Mouse (Mus musculus) 416B (cell line): ENCODE measurements at regions not wholly inside any gene's neighbourhood (a gene's known extent, or its start where the extent isn't known, plus 50 kb on each side); places are given as distances from the start of the nearest gene placed in this dataset.
A peak's percentile ranks its signal among the peaks of the same experiment; 100 is the strongest.

Experiments
- DNase-seq: peaks from one replicate; pipeline ENCODE4 v3.0.0; 2011; ENCODE audit warnings: low read depth

DNA sequence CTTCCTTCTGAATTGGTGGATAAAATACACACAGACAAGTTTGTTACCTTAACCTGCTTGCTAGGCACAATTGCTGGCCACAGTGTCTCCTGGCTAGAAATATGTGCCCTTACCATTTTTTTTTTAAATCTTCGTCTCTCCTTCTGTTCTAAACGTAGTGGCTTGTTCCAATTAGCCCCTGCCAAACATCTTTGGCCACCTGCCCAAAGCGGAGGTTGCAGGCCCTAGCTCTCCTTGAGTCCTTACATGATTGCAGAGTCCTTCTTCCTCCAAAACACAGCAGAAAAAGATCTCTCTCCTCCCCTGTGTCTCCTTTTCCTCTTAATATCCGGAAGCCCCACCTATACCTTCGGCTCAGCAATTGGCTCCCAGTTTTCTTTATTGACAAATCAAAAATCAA lies 986.8 kb downstream of the Robo2 start:
- DNase-seq, result no peak

DNA sequence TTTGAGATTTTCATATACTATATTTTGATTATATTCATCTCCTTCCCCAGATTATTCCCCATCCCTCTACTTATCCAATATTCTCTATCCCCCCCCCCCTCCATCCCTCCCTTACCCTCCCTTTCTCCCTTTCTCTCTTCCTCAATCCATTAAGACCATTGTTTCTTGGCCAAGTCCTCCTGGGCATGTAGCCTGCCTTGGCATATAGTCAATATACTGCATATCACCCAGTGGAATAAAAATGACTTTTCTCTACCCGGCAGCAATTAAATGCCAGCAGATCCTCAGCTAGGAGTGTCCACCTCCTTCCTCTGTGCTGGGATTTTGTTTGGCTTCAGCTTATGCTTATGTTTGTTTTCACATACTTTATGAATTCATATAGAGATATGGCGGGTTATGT lies 987.3 kb downstream of the Robo2 start:
- no peak for DNase-seq

DNA sequence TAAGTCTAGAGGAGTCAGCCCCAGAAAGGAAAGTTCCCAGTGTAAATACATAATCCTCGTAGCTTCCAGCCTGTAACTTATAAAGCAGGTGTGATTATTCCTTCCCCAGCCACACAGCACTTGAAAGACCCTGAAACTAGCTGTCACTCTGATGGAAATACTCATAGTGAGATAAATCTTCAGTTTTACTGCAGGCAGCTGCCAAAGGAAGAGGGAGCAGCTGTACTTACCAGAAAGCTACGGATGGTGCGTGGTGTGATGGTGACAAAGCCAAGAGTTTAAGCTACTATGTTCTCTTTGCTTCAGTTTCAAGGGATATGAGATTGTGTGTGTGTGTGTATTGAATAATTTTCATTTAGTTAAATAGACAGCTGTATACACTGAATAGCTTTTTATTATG lies 1007.1 kb downstream of the Robo2 start:
- no peak for DNase-seq

DNA sequence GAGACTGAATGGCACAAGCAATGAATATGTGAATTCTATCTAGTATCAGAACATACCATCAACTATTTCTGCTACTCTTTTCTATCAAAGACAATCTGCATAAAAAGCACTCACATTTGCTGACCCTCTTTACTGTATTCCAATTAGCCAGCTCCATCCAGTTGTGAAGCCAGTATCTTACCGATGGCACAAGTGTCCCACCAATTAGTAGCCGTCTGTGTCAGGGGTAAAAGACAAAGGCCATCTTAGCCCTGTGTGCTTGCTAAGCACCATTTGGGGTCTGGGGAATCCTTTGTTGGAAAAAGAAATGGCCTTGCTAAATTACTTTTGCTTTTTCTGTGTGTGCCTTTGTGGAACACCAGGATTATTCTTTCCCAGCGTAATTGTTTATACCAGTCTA lies 1007.5 kb downstream of the Robo2 start:
- DNase-seq, result no peak

DNA sequence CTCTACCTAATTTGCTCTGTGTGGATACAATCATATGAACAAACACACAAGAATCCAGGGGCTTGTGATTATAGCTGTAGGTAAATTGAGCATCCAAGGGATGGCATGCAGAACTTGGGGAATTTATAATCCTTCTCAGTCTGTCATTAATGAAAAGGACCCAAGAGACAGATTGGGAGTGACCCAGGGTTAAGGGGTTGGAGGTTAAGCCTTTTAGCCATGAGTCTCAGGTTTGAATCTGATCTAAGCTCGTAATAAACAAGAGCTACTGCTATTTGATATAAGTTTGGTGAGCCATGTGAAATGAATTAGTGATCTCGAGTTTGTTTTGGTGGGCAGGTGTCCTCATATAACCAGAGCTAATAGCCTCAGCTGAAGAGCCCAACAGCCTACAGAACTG lies 1032.6 kb downstream of the Robo2 start:
- DNase-seq, result no peak

DNA sequence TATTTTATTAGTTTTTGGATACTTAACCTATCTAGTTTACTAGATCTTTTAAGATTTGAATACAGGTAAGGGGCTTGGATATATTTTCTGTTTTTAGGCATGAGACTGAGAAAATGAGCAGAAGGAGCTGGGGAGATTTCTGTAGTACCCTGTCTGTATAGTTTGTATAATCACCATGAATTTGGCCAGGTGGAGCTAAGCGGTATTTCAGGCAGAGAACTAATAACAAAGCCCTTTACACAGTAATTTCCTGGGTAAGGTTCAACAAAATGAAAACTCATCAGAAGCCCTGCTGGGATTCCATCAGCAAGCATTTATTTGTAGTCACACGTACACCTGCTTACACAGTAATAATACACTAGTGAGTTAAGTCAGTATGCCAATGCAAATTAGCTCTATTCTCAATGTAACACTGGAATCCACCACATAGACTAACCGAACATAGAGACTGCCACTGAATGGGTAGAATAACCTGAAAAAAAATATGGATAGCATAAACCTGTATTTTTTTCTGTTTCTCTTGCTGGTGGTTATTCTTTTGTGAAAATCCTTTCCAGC lies 1036.9 kb downstream of the Robo2 start:
- DNase-seq, result no peak

DNA sequence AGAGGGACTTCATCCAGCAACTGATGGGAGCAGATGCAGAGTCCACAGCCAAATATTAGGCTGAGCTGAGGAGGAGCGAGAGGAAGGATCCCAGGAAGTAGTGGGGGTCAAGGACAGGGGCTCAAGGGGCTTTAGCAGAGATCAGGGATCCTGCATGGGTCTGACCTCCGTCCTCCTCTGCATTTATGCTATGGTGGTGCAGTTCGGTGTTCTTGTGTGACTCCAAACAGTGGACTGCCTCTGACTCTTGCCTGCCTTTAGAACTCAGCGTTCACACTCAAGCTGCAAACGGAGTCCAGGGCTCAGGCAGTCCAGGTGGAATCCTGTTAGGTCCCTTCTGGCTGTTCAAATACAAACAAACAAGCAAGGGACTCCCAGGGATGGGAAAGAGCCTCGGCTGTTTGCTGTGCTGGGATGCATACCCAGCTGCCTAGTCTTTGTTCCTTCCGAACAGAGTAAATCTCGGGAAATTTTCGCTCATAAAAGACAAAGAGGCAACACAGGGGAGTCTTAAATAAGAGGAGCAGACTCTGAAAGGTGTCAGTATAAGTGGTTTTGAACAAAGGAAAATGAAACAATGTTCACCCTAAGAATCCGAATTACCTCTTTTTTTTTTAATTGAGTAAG lies 1042.9 kb downstream of the Robo2 start:
- DNase-seq, result no peak

DNA sequence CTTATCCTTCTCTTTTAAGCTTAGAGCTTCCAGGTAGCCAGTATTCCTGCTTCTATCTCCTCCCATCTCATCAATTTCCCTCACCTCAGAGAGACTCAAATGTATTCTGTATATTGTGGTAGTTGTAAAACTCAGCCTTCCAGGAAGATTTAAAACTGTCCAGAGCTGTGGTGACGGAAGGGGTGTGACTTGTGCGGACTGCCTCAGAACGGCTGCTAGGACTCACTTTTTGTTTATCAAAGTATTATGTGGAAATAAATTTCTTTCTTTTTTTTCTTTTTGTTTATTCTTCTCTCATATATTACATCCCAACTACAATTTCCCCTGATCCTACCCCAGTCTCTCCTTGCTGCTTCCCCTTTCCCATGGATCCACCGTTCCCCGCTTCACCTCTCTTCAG lies 1043.7 kb downstream of the Robo2 start:
- DNase-seq, result no peak

DNA sequence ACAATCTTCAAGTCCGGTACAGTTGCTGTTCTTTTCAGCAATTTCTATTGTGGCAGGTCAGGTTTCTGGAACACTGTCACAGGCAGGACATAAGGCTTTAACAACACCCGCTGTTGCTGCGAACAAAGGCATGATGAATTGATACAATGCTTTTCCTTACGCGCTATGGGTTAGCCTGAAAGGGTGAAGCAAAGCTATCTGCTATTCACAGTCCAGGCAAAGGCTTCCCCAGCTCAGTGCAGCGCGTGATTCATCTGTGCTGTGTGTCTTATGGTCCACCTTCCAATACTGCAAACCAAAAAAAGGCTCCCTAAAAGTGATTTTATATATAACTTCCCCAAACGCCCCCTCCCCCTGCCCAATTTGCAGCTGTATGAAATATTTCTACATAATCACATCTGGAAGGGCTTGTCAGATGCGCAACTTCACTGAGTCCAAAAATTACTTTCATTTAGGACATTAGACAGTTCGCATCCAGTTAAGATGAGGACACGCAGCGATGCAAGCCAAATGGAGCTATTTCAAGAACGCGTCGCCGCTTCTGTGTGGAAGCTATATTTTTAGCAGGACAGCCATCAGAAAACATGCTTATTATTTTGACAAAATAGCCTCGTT lies 1044.3 kb downstream of the Robo2 start:
- no peak for DNase-seq

DNA sequence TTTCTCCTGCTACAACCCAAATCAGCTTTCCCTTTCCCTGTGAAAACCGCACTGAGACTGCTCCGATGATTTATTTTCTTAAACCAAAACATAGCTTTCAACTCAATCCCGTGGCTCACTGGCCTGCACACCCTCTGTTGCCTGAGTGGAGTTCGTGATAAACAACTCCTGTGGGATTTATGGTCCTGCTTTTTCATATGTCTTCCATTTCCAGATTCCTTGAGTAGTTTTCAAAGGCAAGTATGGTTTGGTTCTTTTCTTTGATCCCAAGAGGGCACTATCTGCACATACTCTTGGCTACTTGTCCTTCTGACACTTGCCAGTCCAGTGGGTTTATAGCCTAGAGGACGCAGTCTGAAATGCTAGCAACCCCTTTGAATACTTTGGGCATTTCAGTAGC lies 1042.6 kb downstream of the Robo1 start:
- DNase-seq, result peak; percentile 47

DNA sequence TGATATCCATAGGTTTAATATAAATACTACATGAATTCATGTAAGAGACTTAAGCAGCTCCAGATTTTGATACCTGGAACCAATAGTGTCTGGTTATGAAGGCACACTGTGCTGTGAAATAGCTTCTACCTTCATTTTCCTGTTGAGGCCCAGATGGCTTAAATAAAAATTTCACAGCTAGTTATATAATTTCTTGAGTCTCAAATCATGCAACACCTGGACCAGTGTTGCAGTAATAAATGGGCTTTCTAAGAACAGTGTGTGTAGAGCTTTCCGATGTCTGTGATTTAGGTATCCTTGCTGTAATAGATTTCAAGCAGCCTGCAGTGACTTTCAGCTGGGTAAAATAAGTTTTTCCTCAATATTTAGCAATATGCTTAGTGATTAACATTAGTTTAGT lies 1035.8 kb downstream of the Robo1 start:
- DNase-seq, result no peak

DNA sequence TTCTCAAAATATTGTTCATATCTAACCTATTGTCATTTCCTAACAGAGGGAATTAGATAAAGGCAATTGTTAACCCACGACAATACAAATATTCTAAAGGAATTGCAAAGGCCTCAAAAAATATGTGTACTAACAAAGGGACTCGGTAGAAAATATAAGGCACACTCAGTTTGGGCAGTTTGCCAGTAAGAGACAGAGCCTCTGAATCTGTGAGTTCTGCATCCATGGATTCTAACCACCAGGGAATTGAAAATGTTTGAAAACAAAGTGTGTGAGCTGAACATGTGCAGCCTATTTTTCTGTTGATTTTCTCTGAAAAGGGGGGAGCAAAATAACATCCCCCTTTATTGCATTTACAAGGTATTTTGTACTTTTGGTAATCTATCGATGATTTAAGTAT lies 1035.4 kb downstream of the Robo1 start:
- DNase-seq, result no peak

DNA sequence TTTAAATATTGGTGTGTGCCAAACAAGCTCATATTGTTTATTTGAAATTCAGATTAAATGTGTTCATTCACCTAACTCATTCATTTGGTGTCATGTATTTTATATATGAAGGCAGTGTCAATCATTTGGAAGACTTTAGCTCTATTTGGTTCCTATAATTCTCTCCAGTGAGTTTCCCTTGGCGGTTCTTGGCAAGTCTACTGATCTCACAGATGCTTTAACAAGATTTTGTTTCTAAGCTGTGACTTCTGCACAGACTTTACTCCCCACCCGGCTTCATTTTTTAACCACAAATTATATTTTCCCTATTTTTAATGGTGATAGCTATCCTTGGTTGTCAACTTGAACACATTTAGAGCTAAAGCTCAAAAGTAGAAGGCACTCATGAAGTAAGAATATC lies 1009.5 kb downstream of the Robo1 start:
- no peak for DNase-seq

DNA sequence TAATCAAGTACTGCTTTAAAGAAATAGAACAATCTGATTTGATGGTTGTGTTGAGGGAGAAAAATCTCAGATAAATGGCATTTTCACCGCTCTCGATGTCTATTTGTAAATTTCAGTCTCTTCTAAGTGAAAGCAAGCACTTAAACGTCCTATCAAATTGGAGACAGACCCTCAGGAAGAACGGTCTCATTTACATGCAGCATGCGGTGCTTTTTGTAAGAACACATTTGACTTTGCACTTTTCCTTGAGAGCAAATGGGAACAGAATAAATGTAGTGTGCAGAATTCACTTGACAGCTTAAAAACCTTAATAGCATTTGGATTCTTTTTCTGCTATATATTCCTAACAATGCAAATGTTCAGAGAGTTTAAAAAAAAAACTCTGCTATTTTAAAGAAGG lies 1002.0 kb downstream of the Robo1 start:
- no peak for DNase-seq

DNA sequence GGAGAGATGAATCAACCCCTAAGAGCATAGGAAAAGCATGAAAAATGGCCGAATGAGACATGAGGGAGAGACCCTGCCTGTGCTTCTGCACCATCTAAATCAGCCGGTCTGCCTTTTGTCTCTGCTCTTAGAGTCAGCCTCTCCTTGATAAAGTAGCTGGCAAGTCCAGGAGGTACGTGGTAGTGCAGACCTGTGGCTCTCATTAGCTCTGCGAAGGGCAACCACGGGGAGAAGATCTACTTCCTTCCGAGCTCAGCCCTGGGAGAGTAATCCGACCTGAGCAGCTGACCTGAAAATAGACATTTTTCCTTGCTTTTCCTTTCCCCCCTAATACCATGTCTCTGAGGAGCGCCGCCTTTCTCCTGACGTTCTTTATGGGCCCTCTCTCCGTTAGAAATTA lies 971.8 kb downstream of the Robo1 start:
- no peak for DNase-seq

DNA sequence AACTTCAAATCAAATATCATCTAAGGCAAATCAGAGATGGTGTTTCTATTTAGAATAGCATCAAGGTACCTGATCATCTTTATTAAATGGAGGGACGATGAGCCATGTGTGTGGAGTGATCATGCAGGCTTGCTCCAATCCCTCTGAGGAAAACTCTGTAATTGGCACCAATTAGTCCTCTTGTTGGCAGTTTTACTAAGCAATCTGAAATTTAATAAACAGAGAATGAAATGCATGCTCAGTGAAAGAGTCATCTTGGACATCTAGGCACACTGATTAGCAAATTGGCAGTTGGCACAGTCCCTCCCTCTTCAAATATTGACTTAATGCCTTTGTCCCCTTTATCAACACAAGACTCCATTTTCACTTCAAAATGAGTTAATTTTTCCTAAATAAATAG lies 951.6 kb downstream of the Robo1 start:
- no peak for DNase-seq

DNA sequence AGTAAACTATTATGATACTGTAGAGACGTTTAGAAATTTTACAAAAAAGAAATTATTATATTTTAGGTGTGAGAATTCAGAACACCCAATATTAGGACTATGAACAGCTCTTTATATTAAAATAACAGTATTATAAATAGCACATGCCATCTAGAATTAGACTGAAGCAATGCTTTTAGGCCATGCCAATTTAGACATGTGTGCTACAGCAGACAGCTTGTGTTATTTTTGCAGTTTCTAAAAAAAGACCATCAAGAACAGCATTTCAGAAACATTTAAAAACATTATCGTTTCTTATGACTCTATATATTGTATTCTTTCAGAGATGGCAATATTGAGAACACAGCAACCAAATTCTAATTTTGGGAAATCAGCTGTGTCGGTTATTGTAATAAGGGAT lies 951.2 kb downstream of the Robo1 start:
- DNase-seq, result no peak

DNA sequence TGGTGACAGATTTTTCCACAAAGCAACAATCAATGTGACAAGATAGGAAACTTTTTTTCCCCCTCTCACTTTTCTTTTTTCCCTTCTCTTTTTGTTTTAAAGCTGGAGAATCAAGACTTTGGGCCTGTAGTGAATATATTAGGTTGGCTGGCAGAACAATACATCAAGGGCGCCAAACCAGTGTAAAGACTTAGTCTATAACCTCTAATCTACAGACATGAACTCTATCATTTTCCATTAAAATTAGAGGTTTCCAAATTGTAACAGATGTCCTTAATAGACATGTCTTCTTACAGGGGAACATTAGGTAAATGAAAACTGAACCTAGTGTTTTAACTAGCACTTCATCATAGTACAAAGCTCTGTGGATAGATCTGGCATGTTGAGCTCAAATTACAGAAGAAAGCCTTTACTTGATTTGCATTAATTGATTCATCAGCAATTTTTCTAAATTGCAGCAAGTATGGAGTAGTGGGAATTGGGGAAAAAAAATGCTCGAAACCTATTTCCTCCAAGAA lies 937.0 kb downstream of the Robo1 start:
- no peak for DNase-seq

DNA sequence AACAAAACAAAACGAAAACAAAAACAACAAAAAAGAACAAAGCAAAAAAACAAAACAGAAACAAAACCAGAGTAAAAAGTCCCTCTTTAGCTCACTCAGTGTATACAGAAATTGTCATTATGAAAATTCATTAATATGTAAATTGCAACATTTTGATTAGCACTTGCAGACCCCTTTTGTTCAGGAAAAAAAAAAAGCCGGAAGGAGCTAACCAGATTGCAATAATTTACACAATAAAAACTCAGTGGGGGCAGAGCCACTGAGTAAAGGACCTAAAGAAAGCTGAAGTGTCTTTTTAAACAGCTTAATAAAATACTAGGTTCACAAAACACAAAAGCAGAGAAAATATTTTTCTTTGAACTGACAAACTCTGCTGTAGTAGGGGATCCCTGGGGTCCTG lies 922.5 kb downstream of the Robo1 start:
- DNase-seq, result no peak

DNA sequence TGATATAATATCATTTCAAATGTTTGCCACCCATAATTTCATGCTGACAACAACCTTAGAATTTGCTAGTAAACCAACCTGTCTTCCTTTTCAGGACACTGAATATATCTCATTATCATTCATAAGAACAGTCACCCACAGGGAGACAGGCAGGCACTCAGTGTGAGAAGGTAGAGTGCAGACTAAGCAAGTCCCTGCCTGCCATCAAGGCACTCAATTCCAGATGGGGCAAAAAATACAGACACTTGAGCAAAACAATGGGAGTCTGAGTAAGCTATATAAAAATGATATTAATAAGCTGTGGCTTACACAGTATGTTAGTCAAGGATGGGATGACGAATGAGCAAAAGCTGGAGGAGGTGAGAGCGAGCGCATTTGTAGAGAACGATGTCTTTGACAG lies 909.4 kb downstream of the Robo1 start:
- no peak for DNase-seq

DNA sequence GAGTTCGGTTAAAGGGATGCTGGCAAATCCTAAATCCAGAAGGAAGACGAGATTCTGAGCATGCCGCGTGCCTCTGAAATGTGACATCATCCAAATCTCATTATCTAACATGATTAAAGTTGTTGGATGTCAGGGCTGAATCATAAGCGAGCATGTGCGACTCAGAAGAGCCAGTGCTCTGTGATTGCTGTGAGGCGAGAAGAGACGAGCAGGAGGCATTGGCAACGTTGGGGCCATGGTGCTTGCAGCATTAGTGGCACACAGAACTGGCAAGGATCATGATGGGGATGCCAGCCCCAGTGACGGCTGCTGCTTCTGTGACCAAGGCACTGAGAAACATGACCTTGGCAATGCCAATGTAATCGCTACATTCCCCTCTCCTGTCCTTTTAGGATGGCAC lies 895.4 kb downstream of the Robo1 start:
- DNase-seq, result no peak

DNA sequence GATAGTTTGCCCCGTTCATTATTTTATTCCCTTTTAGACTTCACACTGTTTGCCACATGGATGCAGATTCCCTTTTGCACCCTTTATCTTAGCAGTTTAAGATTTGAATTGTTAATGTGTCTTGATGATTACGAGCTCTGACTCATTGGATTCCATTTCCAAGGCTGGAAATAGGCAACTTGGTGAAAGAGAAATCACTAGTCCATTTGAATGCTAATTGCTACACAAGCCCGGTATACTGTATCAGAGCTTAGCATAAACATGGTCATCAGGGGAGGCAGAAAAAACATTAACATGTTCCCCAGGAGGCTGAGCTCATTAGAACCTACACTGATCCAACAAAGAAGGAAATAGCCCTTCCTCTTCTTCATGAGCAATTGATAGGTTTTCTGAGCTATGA lies 892.9 kb downstream of the Robo1 start:
- no peak for DNase-seq

DNA sequence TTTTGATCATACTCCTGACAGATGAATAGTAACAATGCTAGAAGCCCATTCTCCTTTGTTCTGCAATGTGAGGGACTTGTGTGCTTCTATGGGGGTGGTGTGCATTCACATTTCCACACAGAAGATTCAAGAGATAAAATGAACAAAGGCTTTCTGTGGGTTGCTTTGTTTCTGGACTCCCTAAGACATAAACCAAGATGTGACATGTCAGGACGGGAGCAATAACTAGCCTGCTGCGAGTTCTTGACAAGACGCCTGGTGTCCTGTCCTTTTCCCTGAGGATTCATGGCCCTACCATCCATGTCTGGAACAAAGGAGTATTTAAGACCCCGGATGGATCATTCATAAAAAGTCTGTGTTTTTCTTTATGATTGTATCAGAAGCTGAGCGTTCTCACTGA lies 874.7 kb downstream of the Robo1 start:
- DNase-seq, result no peak

DNA sequence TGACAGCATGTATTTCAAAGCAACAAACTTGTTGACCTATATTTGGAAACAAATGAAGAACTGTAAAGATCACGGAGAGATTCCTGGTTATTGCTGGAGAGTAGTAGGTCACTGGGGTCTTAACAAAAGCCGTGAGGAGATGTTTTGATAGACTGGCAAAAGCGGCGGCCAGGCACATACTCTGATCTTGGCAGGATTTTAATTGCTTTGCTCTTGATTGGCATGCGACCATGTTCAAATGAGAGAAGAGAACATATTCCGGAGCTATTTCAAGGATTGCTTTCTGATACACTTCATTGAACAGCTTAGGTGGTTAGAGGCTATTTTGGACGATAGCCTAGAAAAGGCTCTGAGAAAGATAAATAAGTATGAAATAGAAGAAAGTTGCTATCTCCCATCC lies 874.2 kb downstream of the Robo1 start:
- DNase-seq, result no peak
